Mouse (Mus musculus) midbrain, embryonic 14.5 days (tissue): ENCODE measurements at regions not wholly inside any gene's neighbourhood (a gene's known extent, or its start where the extent isn't known, plus 50 kb on each side); places are given as distances from the start of the nearest gene placed in this dataset.

Source experiments
- ATAC-seq: fragments of 200-750 bp; cut with Nextera tagmentation; 2 replicates; pipeline ENCODE4 v1.8.0; 2017; ENCODE audit warnings: moderate number of reproducible peaks, moderate library complexity; ENCODE audit not compliant: low FRiP score, low TSS enrichment
- DNase-seq: peaks from one replicate; pipeline ENCODE4 v3.0.0-alpha.2; 2015
- H3K27ac ChIP-seq: fragments of 300-500 bp; sonication (generic); replicated peaks from 2 replicates; pipeline ENCODE4 v1.5.1; 2014; ENCODE audit warnings: mild to moderate bottlenecking, low read depth, low read length, moderate library complexity
- H3K27me3 ChIP-seq: fragments of 300-500 bp; sonication (generic); 2 replicates; pipeline ENCODE4 v1.6.1; 2014; ENCODE audit warnings: low read length, control low read depth, mixed read lengths; ENCODE audit not compliant: control insufficient read depth, insufficient read depth
- H3K36me3 ChIP-seq: fragments of 300-500 bp; sonication (generic); 2 replicates; pipeline ENCODE4 v1.6.1; 2014; ENCODE audit warnings: low read length, control low read depth; ENCODE audit not compliant: control insufficient read depth, insufficient read depth
- H3K4me1 ChIP-seq: fragments of 300-500 bp; sonication (generic); 2 replicates; pipeline ENCODE4 v1.6.1; 2014; ENCODE audit warnings: mild to moderate bottlenecking, antibody characterized with exemption, low read length, control low read depth; ENCODE audit not compliant: control insufficient read depth, insufficient read depth
- H3K4me2 ChIP-seq: fragments of 300-500 bp; sonication (generic); 2 replicates; pipeline ENCODE4 v1.6.1; 2014; ENCODE audit warnings: mild to moderate bottlenecking, low read length, moderate library complexity
- H3K4me3 ChIP-seq: fragments of 300-500 bp; sonication (generic); replicated peaks from 2 replicates; pipeline ENCODE4 v1.5.1; 2014; ENCODE audit warnings: low read depth, low read length
- H3K9ac ChIP-seq: fragments of 300-500 bp; sonication (generic); replicated peaks from 2 replicates; pipeline ENCODE4 v1.6.1; 2014; ENCODE audit warnings: mild to moderate bottlenecking, low read length, moderate library complexity
- H3K9me3 ChIP-seq: fragments of 300-500 bp; sonication (generic); 2 replicates; pipeline ENCODE4 v1.6.1; 2016; ENCODE audit warnings: low read length, control low read depth, mixed read lengths; ENCODE audit not compliant: control insufficient read depth
- WGBS: fragments of 180-500 bp; shearing (Covaris S2); extraction: QIAGEN DNeasy Blood & Tissue Kit; methylation state at CpG from one replicate; pipeline ENCODE4 v1.1.7; 2014; 5-methylcytosine and 5-hydroxymethylcytosine counted together

- Histone ChIP-seq H3K4me1 (peaks cover 5% of the 10 kb centered on the region; the same call in 1 of the 2 replicates), H3K27ac (no peak overlapping the region), H3K4me2 (no peak overlapping the region), H3K4me3 (no peak overlapping the region), H3K9ac (no peak overlapping the region), H3K27me3 (no peaks in the 10 kb centered on the region), H3K9me3 (no peaks in the 10 kb centered on the region), H3K36me3 (no peaks in the 10 kb centered on the region)
- no peak for ATAC-seq
- WGBS = 42% methylated on average over 2 of the region's 2 CpGs
- peak; percentile 66 for DNase-seq
These were observed 474.4 kb downstream of the Pcdh18 start for GRCm38 (mm10) chr3:49282679-49283078.

GRCm38 (mm10) chr3:49278356-49278755 is 478.8 kb downstream of the Pcdh18 start:
- Histone ChIP-seq H3K4me2 (no peak overlapping the region), H3K4me3 (no peak overlapping the region), H3K9ac (no peak overlapping the region), H3K36me3 (no peaks in the 10 kb centered on the region), H3K27ac (no peak overlapping the region), H3K27me3 (no peaks in the 10 kb centered on the region), H3K4me1 (peaks cover 5% of the 10 kb centered on the region; the same call in 1 of the 2 replicates), H3K9me3 (no peaks in the 10 kb centered on the region)
- ATAC-seq (no peak), DNase-seq (no peak)
- WGBS = 98% methylated on average over 1 of the region's 1 CpGs

- no peak overlapping the region for H3K9ac ChIP-seq
- ATAC-seq (no peak), DNase-seq (peak; percentile 37)
- H3K36me3 ChIP-seq = no peaks in the 10 kb centered on the region
- no peak overlapping the region for H3K4me2 ChIP-seq
- WGBS = 61% methylated on average over 1 of the region's 1 CpGs
- H3K27ac ChIP-seq = no peak overlapping the region
- no peaks in the 10 kb centered on the region for H3K27me3 ChIP-seq
- no peaks in the 10 kb centered on the region for H3K4me1 ChIP-seq
- H3K4me3 ChIP-seq = no peak overlapping the region
- no peaks in the 10 kb centered on the region for H3K9me3 ChIP-seq
These were observed 482.7 kb downstream of the Pcdh18 start for GRCm38 (mm10) chr3:49274286-49274923.

- Histone ChIP-seq H3K4me1 (no peaks in the 10 kb centered on the region), H3K27ac (no peak overlapping the region), H3K4me2 (no peak overlapping the region), H3K27me3 (no peaks in the 10 kb centered on the region), H3K9me3 (no peaks in the 10 kb centered on the region), H3K36me3 (no peaks in the 10 kb centered on the region), H3K4me3 (no peak overlapping the region), H3K9ac (no peak overlapping the region)
- ATAC-seq = no peak
- 74% methylated on average over 2 of the region's 2 CpGs for WGBS
- peak; percentile 48 for DNase-seq
These were observed 491.1 kb downstream of the Pcdh18 start for GRCm38 (mm10) chr3:49266048-49266447.
